Mouse (Mus musculus) erythroid progenitor cell, adult 5-6 weeks (primary cell): ENCODE measurements around the gene Tmc8. TPM values are rescaled to one million over a fixed set of nuclear protein-coding genes. Genes with fewer than 3 reads are reported as not detected.

Source experiments
- ATAC-seq: replicated peaks from 2 replicates; pipeline ENCODE4 v1.8.0; 2016; ENCODE audit warnings: moderate number of reproducible peaks, mild to moderate bottlenecking, moderate TSS enrichment, inconsistent platforms; ENCODE audit not compliant: poor library complexity, low FRiP score, severe bottlenecking
- total RNA-seq, 2 experiments: library from RNA; stranded (forward) in 1 of 2; stranded (reverse) in 1 of 2; fragments of 150-400 nt in 1 of 2; fragments of 186-747, 209-891 nt in 1 of 2; gene quantifications; 2 replicates each; pipeline versions ENCODE4 v1.2.3 to v1.2.4; 2015 to 2017; ENCODE audit warnings: low replicate concordance in 2 of 2

Gene Tmc8
- total RNA-seq (2015; ENCODE audit: low replicate concordance) (107 and 113 TPM in 2 replicates), total RNA-seq (2017; ENCODE audit: low replicate concordance) (60.6 and 72.4 TPM in 2 replicates)

DNA sequence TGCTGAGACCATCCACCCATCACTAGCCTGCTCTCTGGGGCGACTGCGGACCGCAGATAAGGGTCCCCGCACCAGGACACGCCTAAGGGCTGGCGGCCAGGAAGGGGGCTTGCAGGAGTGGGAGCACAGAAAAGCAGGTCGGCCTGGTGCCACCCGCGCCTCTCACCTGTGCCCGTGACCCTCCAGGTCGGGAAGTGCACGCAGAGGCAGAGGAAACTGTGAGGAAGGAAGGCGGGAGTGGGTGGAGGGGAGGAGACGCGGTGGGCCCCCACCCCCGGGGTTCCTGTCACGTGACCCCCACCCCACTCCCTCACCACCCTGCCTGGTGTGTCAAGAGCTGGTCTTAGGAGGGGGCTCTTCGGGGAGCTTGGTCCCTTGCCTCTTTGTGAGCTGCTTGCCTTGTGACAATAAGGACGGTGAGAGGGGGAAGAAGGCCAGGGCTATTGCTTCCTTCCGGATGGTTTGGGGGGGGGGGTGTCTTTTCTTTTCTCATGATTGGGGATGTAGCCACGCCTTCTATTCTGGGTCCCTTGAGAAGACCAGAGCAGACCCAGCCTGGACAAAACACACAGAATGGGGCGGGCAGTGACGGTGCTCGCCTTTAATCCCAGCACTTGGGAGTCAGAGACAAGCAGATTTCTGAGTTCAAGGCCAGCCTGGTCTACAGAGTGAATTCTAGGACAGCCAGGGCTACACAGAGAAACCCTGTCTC, at the start of gene Tmc8, which contains the start of gene Tmc6:
Tmc8 (plus strand) TSS at position 84 of the 712 bp plus-strand sequence.
Tmc6 (minus strand) TSS at position 206 of the 712 bp plus-strand sequence.
- ATAC-seq: peak; percentile 17

DNA sequence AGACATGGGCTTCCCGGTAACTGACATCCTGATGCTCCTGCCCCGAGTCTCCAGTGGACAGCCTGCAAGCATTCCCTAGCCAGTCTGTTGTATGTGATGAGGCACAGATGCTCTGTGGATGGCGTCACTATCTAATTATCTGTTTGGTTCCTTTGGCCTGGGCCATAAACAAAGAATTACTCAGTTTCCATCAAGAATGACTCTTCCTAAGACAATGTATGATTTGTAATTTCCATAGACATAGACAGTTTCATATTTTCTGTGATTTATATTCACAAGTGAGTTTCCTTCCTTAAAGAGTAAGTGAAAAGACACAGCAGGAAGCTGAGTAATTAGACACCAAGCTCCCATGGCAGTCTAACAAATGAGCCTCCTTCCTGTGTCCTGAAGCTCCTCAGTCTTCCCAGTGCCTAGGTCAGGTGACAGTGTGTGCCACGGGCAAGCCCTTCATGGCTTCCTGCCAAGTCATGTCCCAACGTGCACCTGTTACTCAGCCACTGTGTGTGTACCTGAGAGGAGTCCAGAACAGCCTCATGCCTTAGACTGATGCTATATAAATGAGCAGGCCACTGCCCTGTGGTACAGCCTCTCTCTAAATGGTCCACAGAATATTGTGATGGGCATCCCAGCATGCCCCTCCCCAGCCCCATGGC, 45.7 kb upstream of the Tmc8 start:
- ATAC-seq: no peak

DNA sequence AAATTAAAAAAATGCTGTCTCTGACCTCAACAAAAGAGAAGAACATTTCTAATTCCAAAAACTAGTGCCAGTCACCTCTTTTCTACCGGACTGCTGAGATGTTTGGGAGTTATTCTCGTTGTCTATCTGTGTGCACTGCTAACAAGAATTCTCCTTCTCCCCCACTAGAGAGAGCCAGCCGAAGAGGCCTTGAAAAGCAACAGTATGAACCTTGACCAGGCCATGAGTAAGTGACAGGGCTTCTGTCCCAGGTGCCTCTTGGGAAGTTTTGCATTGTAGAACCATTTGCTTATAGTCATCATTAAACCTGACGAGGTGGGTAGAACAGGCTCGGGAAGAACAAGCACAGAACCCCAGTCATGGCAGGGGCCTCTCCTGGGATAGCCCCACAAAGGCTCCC, 43.8 kb upstream of the Tmc8 start:
- ATAC-seq: no peak

DNA sequence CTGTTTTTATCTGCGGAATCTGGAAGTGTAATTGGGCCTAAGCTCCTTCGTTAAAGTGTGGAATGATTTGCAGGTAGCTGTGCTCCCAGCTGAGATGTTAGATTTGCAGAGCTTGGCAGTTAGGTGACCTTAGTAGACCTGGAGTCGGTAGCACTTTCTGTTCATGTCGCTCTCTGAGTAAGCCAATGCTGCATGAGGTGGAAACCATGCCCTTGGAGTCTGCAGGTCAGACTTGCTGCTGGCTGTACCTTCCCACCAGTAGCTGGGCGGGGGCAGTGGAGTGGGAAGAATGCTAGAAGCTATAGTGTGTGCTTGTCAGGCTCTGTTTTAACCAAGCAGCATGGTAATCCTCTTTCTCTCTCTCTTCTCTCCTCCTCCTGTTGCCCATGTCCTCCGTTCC, 40.7 kb upstream of the Tmc8 start:
- ATAC-seq: no peak

DNA sequence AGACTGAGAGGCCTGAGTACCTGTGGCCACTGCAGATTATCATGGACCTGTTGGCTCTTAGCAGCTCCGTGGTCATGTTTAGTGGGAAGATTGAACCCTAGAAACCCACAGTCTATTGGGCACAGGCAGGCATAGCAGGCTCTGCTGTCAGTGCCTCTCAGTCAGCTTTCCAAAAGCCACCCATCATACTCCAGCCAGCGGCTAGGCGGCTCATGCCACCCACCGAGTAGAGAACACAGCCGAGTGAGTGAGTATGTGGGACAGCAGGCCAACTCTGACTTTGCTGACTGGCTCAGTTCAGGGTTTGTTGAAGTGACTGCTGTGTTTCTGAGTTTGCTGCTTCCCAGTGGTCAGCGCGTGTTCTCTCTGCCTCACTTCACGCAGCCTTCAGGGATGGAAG, 39.6 kb upstream of the Tmc8 start:
- no peak for ATAC-seq

DNA sequence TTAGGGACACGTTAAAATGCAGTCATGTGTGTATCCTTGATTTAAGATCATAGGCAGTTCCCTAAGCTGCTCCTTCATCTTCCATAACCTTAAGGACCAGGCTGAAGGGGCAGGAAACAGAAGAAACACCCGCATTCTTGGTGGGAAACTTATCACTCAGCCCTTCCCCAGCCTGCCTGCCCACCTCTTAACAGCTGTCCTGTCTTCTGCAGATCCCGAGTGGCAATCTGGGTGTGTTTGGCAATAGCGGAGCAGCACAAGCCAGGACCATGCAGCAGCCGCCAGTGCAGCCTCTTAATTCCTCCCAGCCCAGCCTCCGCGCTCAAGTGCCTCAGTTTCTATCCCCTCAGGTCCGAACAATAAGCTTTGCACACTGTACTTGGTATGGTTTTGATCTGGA, 39.2 kb upstream of the Tmc8 start:
- no peak for ATAC-seq

DNA sequence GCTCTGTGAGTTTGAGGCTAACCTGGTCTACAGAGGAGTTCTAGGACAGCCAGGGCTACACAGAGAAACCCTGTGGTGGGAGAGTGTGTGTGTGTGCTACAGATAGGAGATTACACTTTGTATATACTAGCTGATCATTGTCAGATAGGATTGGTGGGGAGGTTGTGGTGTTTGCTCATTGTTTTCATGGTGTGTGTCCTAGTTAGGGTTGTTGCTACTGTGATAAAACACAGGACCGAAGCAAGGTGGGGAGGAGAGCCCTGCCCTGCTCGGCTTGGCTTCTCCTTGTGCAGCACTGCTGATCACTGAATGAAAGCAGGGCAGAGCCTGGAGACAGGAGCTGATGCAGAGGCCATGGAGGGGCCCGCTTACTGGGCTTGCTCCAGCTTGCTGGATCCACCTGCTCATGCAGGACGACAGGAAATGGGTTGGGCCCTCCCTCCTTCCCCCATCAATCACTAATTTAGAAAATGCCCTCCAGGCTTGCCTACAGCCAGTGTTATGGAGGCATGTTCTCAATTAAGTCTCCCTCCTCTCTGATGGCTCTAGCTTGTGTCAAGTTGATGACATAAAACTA, 38.3 kb upstream of the Tmc8 start:
- no peak for ATAC-seq

DNA sequence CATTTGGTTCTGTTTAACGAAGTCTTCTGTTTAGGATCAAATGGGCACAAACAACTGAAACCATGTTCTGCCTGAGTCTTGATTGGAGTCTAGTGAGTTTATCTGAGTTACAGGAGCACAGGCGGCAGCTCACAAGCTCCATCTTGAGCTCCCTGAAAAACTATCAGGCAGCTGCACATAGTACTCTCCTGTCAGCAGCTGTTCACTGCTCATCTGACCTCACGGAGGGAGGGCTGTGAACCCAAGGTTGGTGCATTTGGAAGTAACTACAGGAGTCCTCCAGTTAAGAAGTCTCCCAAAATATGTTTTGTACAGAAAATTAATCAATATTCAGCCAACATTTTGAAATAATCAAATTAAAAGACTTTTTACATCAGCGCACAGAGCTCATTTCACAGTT, 33.2 kb upstream of the Tmc8 start:
- ATAC-seq: no peak

DNA sequence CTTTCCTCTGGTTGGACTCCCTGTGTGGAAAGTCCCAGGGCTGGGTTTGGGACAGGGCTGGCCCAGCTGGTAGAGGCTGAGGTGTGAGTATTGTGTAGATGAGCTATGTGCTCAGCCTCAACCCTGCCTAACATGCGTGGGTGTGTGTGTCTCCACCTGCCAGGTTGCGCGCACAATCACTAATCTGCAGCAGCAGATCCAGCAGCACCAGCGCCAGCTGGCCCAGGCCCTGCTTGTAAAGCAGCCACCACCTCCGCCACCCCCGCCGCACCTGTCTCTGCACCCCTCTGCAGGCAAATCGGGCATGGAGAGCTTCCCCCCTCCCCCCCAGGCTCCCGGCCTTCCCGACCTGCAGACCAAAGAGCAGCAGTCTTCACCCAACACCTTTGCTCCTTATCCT, 32.5 kb upstream of the Tmc8 start:
- no peak for ATAC-seq

DNA sequence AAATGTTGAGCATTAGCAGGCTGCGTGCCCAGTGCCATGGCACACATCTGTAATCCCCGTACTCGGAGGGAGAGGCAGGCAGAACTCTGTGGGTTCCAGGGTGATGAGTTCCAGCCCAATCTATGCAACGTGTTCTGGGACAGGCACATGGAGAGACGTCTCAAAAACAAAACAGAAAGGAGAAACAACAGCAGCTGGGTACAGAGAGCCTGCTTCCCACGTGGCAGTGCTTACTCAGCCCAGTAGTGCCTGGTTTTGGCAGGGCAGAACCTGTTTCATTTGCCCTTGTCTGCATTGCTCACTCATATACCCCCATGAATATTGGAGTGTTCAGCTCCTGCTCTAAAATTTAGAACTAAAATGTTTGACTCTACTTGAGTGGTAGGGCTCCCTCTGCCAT, 30.3 kb upstream of the Tmc8 start:
- ATAC-seq: no peak

DNA sequence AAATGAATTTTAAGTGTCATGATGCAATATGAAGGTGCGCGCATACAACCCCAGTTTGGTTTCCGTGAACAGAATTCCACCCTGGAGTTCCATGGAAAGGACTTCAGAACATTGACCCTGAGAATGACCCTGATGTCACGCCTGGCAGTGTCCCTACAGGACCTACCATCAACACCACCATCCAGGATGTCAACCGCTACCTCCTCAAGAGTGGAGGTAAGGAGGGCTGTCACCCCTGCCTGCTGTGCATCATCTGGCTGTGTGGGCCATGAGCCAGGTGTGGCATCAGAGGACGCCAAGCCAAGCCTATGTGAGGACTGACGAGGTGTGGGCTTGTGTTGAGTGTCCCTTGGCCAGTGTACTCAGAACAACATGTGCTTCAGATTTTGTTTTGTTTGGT, 26.0 kb upstream of the Tmc8 start:
- ATAC-seq: no peak

DNA sequence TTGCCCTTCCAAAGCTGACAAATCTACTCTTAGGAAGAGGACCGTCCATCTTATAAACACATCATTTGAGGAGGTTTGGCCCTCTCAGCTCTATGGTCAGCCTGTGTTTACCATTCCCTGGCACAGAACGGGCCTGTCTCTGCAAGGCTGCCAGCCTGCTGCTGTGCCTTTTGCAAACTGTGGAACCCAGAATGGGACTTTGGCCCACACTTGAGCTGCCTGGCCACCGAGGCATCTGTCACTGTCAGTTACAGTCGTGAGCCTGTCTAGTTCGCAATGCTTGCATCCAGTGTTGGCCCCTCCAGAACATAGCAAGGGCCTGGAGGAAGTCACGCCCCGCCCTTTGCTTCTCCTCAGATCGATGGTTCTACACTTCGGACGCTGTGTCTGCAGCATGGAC, 22.6 kb upstream of the Tmc8 start:
- no peak for ATAC-seq

DNA sequence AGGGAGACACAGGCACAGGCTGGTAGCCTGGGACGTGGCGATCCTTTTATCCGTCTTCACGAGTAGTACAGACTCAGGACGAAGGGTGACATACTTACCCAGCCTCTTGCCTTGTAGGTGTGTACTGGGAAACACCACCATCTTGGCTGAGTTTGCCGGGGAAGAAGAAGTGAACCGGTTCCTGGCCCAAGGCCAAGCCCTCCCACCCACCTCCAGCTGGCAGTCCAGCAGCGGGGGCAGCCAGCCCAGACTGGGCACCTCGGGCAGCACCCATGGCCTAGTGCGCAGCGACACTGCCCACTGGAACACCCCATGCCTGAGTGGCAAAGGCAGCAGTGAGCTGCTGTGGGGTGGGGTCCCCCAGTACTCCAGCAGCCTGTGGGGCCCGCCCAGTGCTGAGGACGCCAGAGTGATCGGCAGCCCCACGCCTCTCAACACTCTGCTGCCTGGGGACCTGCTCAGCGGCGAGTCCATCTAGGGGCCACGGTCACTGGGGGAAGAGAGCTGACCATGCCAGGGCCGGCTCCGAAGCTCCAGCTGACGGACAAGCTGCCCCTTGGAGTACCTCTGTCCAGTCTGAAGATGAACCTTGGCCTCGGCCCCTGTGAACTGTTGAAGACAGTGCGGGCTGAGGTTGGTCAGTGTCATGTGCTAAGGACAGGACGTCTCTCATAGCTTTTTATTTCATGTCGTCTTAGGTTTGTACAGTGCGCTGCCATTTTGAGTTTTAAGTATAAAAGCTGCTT, 21.3 kb upstream of the Tmc8 start:
- no peak for ATAC-seq

DNA sequence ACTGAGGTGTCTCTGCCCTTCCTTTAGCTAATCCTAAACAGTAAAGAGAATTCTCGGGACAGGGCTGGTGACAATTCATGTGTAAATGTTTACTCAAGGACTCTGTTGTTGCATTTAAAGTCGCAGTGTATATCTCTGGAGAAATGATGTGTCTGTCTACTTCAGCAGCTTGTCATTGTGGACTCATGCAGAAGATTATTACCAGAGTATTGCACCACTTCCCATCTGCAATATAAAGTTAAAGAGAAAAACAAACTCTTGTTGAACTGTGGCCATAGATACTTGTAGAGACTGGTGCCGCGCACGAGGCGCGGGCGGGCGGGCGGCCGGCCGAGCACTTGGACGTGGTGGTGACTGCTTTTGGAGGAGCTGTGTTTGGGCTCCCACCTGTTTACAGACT, 20.1 kb upstream of the Tmc8 start:
- no peak for ATAC-seq

DNA sequence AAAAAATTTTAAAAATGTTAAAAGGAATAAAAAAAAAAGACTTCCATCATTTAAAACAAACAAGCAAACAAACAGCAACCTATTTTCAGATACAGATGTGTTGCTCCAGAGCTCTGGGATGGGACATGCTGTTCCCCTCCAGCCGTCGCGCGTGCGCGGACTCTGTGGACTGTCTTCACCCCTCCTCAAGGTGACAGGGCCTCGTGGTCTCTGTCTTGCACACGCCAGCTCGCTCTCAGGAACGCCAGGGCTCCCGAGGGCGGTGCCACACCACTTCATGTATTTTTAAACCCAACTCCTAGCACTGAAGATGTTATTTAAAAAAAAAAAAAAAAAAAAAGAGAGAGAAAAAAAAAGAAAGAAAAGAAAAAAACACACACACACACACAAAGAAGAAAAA, 19.6 kb upstream of the Tmc8 start:
- ATAC-seq: no peak

DNA sequence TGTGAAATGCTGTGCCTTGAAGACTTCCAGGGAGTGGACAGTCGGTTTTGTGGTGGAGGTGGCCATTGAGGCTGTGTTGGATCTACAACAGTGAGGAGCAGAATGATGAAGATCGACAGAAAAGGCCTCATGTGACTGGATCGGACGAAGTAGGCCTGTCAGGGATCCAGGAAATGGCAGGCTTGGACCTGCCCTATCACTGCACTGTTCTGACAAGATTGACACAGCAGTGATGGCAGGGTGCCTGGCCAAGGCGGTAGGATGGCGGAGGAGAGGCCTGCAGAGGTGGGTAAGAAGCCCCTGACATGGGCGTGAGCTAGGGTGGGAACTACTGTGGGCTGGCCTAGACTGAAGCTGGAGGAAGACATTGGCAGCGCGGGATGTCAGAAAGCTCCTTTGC, 17.6 kb upstream of the Tmc8 start:
- ATAC-seq: no peak

DNA sequence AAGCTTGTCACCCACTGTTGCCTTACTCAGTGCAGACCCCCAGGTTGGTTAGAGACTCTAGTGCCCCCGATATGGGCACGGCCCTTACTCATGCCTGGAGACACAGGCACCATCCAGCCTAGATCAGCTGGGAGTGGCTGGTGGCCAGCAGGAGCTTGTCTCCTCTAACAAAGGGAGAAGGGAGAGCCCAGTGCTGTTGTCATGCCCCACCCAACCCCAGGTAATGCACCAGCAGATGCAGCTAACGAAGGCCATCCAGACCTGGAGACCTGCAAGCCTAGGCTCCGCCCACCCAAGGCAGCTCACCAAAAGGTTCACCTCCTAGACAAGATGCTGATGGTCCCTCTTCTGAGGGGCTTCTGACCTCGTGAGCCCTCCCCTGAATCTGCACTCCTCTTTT, 16.5 kb upstream of the Tmc8 start:
- ATAC-seq: no peak

DNA sequence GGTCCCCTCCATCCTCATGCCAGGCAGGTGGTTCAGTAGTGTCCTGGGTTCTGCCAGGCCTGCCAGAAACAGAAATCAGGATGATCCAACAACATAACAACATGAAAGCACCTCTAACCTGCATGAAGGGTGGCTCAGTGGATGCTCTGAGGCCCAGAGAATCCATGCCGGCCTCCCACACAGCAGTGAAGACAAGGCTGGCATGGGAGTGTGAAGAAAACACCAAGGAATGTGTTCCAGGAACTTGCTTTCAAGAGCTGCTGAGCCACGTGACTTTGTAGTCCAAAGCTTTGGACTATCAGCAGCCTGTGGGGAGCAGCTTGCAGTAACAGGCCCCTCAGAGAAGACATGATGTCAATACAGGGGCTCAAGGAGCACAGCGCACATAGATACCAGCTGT, 15.6 kb upstream of the Tmc8 start:
- no peak for ATAC-seq

DNA sequence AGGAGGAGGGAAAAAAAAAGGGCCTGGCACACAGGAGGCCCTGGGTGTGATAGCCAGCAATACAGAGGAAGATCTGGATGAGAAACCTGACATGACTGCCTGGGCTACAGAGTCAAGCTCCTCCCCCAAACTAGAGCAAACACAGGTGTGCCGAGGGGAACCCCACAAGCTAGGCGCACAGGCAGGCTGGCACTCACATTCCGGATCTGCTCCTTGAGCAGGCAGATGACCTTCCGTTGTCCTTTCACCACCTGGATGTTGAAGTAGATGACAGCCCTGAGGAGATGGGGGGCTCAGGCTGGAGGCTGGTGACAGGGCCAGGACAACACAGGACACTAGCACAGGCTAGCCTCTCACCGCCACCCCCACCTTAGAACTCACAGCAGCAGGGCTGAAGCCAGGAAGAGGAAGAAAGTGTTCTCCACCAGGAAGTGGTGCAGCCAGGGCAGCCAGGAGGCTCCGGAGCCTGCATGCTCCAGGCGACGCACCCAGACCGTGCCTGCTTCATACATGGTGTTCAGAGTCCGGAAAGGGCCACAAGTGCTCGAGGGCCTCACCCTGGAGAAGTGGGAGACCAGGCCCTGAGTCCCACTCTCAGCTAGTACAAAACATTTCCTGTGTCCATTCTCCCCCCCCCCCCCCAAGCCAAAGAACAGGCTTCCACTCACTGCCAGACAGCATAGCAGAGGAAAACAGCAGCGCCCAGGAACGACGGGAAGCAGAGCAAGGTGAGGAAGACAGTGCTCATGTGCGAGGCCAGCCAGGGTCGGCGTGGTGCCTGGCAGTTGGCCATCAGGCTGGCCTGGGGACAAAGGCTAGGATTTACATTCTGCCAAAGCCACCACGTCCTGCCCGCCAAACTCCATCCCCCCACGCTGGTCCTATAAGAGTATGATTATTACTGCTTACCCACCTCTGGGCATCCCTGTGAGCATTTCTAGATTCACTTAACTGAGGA, 12.9 kb upstream of the Tmc8 start:
- ATAC-seq: no peak

DNA sequence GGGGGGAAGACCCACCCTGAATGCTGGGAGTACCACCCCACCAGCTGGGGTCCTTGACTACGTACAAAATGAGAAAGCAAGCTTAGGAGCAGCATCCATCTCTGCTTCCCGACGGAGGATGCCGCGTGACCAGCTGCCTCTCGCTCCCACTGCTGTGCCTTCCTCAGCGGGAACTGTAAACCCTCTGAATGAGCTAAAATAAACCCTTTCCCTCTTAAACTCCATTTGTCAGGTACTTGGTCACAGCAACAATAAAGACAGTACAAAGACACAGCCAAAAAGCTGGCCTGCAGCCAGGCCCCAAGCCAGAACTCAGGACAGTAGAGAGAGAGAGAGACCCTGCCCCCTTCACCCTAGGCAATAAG, 12.2 kb upstream of the Tmc8 start:
- ATAC-seq: no peak
